Mouse (Mus musculus): ENCODE data around the gene Pcsk2.

The Pcsk2 gene

DNA sequence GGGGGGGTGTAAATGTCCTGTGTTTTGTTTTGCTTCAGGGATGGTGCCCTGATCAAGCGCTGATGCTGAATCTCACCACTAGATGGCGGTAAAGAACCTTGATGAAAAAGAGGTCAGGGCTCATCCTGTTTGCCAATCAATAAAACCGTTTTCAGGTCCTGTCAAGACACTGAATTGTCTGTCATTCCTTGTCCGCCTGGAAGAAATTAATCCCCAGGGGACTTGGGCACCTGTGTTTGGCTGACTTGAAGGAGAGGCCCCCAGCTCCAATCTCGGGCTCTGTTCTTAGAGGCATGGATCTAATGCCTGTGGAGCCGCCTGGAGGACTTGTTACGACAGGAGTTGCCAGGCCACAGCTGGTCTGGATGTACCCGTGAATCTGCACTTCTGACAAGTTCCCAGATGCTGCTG lies 291.3 kb downstream of the Pcsk2 start:
- DNase-seq (ENCODE audit: low spot score), result peak; percentile 16

DNA sequence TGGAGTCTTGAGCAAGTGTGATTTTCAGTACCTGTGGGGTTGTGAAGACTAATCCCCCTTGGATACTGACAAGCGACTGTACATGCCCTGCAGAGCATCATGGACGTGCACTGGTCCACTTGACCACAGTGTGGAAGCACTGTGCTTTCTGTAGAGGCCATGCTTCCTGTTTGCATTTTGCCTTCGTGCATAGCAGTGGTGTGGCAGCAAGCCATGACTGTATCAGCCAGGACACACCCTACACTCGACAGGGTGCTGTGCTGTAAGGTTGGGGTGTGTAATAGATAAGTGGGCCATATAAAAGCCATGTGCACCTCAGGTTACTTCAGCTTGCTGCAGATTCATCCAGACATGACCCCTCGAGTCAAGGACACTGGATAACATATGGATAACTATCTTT lies 292.7 kb downstream of the Pcsk2 start:
- DNase-seq (ENCODE audit: low spot score), result no peak

DNA sequence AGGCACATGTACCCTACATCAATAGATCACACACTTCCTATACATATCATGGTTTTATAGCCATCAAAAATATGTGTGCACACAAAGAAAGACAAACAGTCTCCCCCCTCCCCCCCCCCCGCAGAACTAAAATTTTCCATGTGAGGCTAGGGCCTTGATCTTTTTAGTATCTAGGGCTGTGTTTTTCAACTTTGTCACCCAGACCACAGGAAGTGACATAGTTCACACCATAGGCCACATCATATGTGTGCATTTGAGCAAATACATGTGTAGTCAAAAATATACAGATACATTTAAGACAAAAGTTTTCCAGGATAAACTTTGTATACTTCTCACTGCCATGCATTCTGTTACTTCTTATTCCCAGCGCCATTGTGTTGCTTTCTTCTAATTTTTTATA lies 293.5 kb downstream of the Pcsk2 start:
- no peak for DNase-seq (ENCODE audit: low spot score)

DNA sequence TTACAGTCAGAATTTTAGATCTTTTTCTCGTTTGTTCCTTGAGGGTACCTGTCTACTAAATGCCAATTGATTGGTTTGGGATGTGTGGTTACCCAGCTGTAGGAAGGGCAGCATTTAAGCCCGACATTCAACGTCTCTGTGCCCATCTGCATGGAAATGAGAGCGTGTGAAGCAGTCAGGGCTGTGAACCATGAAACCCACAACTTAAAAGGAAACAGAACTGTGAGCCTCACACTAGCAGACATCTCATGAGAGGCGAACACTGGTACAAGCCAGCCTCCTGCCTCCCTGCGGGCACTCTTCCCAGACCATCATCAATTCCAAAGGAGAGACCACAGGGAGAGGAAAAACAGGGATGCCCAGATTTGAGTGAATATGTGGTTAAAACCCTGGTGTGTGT lies 294.9 kb downstream of the Pcsk2 start:
- DNase-seq (ENCODE audit: low spot score), result no peak

DNA sequence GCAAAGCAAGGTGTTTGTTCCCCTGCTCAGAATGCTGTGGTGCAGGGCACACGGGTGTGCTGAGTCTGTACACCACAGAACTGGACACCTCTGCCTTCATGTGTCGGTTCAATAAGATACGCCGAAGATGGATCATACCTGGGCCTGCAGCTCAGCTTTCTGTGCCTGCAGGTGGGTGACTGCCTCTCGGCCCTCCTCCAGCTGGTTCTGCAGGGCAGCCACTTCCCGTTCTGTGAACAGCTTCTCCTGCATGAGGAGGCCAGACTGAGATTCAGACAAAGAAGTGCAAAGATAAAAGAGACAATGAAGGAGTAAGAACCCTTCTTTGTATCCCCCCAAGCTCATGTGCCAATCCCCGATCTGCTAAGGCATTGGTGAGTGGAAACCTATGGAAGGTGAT lies 295.6 kb downstream of the Pcsk2 start:
- no peak for DNase-seq (ENCODE audit: low spot score)

DNA sequence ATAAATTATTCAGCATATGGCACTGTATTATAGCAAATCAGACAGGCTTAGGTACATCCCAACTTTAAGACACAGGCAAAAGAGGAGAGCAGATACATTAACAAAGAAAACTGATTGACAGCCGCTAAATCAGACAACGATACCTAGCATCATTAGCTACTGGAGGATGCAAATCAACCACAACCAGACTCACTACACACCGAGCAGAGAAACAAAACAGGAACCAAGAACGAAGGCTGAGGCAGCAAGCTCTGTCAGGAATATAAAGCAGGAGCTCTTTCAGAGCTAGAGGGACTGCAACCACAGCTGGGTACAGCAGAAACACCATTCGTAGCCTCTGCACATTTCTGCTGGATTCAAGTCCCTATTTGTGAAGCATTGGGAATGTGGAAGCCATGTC lies 298.8 kb downstream of the Pcsk2 start:
- no peak for DNase-seq (ENCODE audit: low spot score)

DNA sequence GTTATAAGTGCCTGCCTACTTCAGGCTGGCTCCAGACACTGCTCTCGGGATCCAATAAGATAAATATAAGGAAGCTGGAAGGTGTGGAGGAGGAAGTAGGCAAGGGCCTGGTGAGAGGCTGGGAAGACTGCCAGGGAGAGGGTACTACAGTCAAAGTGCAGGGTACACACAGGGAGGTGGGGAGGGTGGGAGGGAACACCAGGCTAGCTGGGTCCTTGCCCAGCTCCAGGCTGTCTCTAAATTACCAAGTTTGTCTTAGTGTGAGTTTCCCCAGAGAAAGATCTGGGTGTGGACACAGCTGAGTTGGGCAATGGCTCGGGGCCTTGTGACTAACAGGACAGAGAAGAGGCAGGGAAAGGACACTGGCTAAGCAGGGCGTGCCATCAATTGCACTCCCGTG lies 300.8 kb downstream of the Pcsk2 start:
- no peak for DNase-seq (ENCODE audit: low spot score)

DNA sequence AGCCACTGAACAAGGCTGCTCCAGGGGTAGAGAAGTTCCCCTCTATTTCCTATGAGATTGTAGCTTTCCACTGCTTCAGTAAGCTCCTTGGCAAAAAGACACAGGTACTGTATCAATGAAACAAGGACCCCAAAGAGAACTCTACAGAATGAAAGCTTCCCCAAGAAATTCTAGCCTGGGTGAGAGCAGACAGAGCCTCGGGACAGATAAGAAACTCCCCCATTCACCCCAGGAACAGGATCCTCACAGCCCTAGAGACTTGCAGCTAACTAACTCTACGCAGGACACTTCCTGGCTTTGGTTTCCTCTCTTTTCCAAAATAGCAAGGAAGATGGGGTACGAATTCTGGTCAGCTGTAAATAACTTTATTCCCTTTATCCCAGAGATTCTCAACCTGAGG lies 301.3 kb downstream of the Pcsk2 start:
- no peak for DNase-seq (ENCODE audit: low spot score)

DNA sequence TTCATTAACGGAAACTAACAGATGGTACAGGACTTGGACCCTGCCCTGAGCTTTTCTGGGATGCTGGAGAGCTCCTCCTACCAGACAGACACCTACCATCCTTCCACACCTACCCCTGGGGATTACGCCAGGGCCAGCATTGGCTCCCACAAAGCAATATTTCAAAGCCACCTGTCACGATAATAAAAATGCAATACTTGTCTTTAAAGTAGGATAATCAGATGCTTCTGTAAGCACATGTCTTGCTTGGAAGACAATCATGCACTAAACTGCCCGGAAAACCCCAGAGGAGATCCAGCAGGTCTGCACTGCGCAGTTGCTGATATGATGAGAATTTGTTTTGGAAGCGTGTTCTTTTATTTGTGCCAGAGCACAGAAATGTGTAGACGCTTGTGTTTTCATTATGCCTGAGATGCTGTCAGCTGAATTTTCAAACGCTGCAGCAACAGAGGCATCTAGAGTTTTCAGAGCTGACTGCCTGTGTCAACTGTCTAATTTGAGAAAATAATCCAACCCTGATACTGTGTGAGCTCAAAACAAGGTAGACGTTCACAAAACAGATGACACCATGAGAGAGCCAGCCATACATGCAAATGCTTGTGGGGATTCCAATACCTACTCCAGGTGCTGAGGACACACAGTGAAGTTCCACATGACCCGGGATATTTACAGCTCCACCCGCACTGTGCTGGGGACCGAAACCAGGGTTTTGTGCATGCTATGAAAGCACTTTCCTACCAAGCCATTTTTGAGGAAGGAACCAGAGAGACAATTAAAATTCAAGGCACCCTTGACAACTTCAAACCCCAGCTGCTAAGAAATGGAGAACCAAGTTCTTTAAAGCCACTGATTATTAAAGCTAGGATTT lies 305.6 kb downstream of the Pcsk2 start:
- DNase-seq (ENCODE audit: low spot score), result no peak

DNA sequence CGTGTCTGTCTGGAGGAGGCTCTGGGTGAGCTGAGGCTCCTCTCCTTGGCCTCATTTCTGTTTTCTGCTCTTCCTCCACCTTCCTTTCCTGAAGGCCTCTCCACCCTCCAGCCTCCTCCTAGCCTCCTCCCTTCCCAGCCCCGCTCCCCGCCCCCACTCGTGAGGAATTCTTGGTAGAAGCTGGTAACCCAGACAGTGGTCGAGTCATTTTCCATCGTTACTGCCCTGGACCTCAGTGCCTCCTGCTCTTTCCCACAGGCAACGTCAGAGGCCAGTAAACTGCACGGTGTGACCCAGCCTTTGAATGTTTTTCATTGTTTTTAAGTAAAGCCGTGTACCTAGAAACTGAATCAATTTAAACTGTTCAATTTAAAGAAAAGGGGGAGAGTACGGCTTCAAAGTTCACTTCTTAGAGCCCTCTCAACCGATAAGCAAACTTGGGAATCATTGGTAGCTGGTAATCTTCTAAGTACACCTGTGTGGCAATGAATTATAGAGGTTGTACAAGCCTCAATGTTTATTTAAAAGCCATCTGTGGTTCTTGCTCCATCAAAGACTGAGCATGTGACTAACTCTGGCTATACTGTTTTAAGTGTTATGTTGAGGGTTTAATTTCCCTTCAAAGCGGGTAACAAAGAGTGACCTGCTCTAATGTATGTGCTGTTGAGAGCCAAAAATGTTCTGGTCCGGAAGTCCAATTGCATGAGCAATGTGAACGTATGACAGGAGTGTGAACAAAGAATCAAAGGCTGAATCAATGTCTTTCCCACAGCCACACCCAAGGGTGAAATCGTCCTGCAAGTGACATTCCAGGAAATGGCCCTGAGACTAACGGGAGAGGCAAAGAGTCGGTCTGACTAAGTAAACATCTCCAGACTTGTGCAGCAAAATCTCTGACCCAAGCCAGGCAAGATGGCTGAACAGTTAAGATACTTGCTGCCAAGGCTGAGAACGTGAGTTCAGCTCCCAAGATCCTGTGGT lies 306.6 kb downstream of the Pcsk2 start:
- no peak for DNase-seq (ENCODE audit: low spot score)

DNA sequence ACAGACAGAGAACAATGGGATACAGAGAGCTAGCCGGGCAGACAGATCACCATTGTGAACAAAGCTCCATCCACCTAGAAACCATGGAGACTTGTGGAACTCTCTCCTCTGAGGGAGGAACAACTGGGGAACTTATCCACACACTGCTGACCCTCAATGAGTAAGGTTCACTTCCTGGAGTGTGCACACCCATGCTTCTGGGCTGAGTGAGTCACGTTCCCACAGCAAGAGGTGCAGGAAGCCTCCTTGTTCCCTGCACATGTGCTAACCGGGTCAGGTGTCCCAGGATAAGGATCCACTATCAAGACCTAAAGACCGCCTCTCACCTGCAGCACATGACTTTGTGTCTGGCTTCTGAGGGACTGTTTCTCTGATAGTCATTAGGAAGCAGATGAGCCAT lies 307.5 kb downstream of the Pcsk2 start:
- DNase-seq (ENCODE audit: low spot score), result no peak

DNA sequence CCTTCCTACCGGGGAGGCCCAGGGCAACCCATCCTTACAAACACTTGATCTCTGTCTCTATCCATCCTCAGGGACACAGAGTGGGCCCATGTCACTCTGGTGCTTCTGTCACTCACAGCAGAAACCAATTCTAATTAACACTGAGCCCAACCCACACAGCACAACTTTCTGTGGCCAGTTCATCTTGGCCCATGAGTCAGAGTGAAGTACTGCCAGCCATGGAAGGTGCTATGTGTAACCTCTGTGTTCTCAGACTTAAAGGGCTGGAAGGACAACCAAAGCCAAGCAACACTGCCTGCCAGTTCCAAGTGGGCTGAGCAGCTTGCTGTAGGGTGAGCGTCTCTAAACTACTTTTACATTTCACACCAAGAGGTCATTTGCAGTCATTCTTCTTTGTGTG lies 313.2 kb downstream of the Pcsk2 start:
- no peak for DNase-seq (ENCODE audit: low spot score)

DNA sequence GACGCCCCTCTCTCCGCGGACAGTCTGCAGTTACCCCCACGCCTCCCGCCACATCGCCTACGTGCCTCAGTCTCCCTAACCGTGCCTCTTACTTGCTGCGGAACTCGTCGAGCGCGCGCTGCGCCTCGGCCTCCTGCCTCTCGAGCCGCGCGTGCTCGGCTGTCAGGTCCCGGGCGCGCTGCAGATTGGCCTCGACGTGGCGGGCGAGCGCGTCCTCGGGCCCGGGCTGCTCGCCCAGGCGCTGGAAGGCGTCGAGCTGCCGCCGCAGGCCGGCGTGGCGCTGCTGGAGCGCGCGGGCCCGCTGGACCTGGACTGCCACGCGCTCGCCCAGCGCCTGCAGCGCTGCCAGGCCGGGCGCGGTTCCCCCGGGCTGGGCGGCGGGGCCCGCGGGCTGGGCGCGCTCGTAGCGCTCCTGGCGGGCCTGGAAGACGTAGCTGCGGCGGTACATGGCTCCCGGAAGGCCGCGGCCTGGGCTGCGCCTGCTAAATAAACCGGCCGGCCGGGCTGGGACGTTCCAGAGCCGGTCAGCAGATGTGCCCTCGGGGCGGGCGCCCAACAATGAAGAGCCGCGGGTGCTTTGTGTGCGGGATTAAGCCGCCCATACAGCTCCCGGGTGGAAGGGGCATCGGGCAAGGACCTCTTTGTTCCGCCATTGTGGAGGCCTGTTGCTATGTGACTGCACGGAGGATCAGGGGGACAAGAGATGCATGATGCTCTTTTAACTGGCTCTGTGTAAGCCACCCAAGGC lies 316.7 kb downstream of the Pcsk2 start, which contains the start of gene Bfsp1:
Gene Bfsp1 (minus strand): TSS at position 690 of the 748 bp plus-strand sequence.
- DNase-seq (ENCODE audit: low spot score), result peak; percentile 43

DNA sequence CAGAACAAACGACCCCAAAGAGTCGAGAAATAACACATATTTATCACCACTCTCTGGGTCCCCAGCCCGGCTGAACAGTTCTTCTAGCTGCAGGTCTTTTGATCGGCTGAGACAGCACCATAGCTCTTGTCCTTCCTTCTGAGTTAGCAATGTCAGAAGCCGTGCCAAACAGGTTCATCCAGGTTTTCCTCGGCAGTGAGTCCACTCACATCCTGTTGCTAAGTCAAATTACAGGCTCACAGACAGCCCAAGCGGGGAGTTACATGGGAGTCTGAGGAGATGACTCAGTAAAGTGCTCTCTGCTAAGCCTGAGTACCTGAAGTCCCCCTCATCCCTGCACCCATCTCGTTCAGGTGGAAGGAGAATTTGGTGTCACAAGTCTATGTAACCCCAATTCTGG lies 318.6 kb downstream of the Pcsk2 start:
- DNase-seq (ENCODE audit: low spot score), result no peak
